Mouse (Mus musculus) right cerebral cortex, adult 2 months (tissue): ENCODE data around the gene Gm49396.

ENCODE experiments used
- DNase-seq, 2 experiments: peaks; one replicate each; pipeline ENCODE4 v3.0.0; 2021 to 2022; ENCODE audit warnings: low spot score in 2 of 2

Gene Gm49396

GRCm38 (mm10) chr7:30608476-30608875, 45.3 kb downstream of the Gm49396 start:
- DNase-seq = no peak

- no peak for DNase-seq
Measured at GRCm38 (mm10) chr7:30610043-30610442, 46.9 kb downstream of the Gm49396 start.

- DNase-seq = no peak
Measured at GRCm38 (mm10) chr7:30612654-30613402, 49.7 kb downstream of the Gm49396 start, which contains the start of gene Upk1a. Gene Upk1a (minus strand): TSS chr7:30612847.

- peak; percentile 24 to 34 for DNase-seq
Measured at GRCm38 (mm10) chr7:30613529-30614112, 50.5 kb downstream of the Gm49396 start.

GRCm38 (mm10) chr7:30614454-30614853, 51.3 kb downstream of the Gm49396 start:
- DNase-seq = no peak

GRCm38 (mm10) chr7:30615049-30615760, 52.1 kb downstream of the Gm49396 start:
- no peak for DNase-seq
